Mouse (Mus musculus) gastrocnemius, adult 18-20 months (tissue): Measurements from ENCODE around the gene Mrps17. TPM values are rescaled to one million over a fixed set of nuclear protein-coding genes. Genes with fewer than 3 reads are reported as not detected.
A peak's percentile ranks its signal among the peaks of the same experiment; 100 is the strongest.
"Not testable (repeated sequence)": the region's sequence is repeated elsewhere in the genome, so short reads cannot be mapped to it uniquely, and the experiment has no call there.

Experiments
- DNase-seq: peaks from one replicate; pipeline ENCODE4 v3.0.0; 2021; ENCODE audit warnings: low spot score
- long read RNA-seq, 2 experiments: library from polyadenylated mRNA; stranded (forward); transcript quantifications; one replicate each; pipeline ENCODE4 v2.0.0; 2021
- total RNA-seq, 2 experiments: library from RNA; stranded (reverse); gene quantifications; 2 replicates each; pipeline ENCODE4 v1.2.3; 2021

Gene Mrps17
- total RNA-seq: 10 to 100 TPM; 58.3 to 61.5 TPM
- long read RNA-seq, experiment 1, full-length matches to known transcripts: 78 of 102 reads
- long read RNA-seq, experiment 1, partial matches to known transcripts: 4 of 102 reads
- long read RNA-seq, experiment 1, other reads (novel, unspliced or antisense): 20 of 102 reads
- long read RNA-seq, experiment 2, full-length matches to known transcripts: 72 of 90 reads
- long read RNA-seq, experiment 2, partial matches to known transcripts: 1 of 90 reads
- long read RNA-seq, experiment 2, other reads (novel, unspliced or antisense): 17 of 90 reads

GRCm38 (mm10) chr5:129715326-129715861 lies at the start of gene Mrps17:
Gene Mrps17 (plus strand): TSS chr5:129715497.
- peak; percentile 94 for DNase-seq

- peak; percentile 9 for DNase-seq
Measured at GRCm38 (mm10) chr5:129666271-129666909, 48.9 kb upstream of the Mrps17 start.

- DNase-seq: no peak
Measured at GRCm38 (mm10) chr5:129667851-129668250, 47.4 kb upstream of the Mrps17 start.

GRCm38 (mm10) chr5:129669453-129670035 lies 45.8 kb upstream of the Mrps17 start:
- no peak for DNase-seq

- peak; percentile 75 for DNase-seq
Measured at GRCm38 (mm10) chr5:129670036-129670458, 45.2 kb upstream of the Mrps17 start, which contains the start of gene Zfp11. Gene Zfp11 (minus strand): TSS chr5:129670099.

GRCm38 (mm10) chr5:129685141-129685540 lies 30.2 kb upstream of the Mrps17 start:
- not testable (repeated sequence) for DNase-seq

GRCm38 (mm10) chr5:129687621-129688020 lies 27.7 kb upstream of the Mrps17 start:
- no peak for DNase-seq

- DNase-seq: no peak
Measured at GRCm38 (mm10) chr5:129690528-129690927, 24.8 kb upstream of the Mrps17 start.

GRCm38 (mm10) chr5:129700506-129700905 lies 14.8 kb upstream of the Mrps17 start:
- no peak for DNase-seq

- DNase-seq: no peak
Measured at GRCm38 (mm10) chr5:129701706-129702105, 13.6 kb upstream of the Mrps17 start.

GRCm38 (mm10) chr5:129703368-129703767 lies 11.9 kb upstream of the Mrps17 start:
- no peak for DNase-seq

GRCm38 (mm10) chr5:129708412-129708811 lies 6.9 kb upstream of the Mrps17 start, which contains the start of gene Sept14:
Gene Sept14 (minus strand): TSS chr5:129708512.
- no peak for DNase-seq

GRCm38 (mm10) chr5:129717016-129717415 lies 1.7 kb downstream of the Mrps17 start:
- DNase-seq: no peak

- DNase-seq: no peak
Measured at GRCm38 (mm10) chr5:129720176-129720575, 4.9 kb downstream of the Mrps17 start.

GRCm38 (mm10) chr5:129724268-129724667 lies 9.0 kb downstream of the Mrps17 start:
- DNase-seq: no peak

- peak; percentile 92 for DNase-seq
Measured at GRCm38 (mm10) chr5:129724834-129725773, 9.8 kb downstream of the Mrps17 start, which contains the start of gene Nipsnap2. Gene Nipsnap2 (plus strand): TSS chr5:129725063.

GRCm38 (mm10) chr5:129725774-129726392 lies 10.6 kb downstream of the Mrps17 start:
- no peak for DNase-seq

- no peak for DNase-seq
Measured at GRCm38 (mm10) chr5:129726784-129727183, 11.5 kb downstream of the Mrps17 start.

GRCm38 (mm10) chr5:129729286-129729685 lies 14.0 kb downstream of the Mrps17 start:
- DNase-seq: peak; percentile 56

GRCm38 (mm10) chr5:129730344-129730743 lies 15.0 kb downstream of the Mrps17 start:
- peak; percentile 81 for DNase-seq
